Mouse (Mus musculus): Measurements from ENCODE around the gene Tmem254b. TPM values are rescaled to one million over a fixed set of nuclear protein-coding genes. Genes with fewer than 3 reads are reported as not detected.
A peak's percentile ranks its signal among the peaks of the same experiment; 100 is the strongest.
"Not testable (repeated sequence)": the region's sequence is repeated elsewhere in the genome, so short reads cannot be mapped to it uniquely, and the experiment has no call there.

Gene Tmem254b
- 34.7 and 38.1 TPM in 2 replicates for polyA plus RNA-seq (2015; fragmentation: Nextera tagmentation; extraction: Ambion mirVana)

GRCm38 (mm10) chr14:26206926-26207247 is at the start of gene Tmem254b:
Gene Tmem254b (minus strand): TSS chr14:26207041.
- peak; percentile 46; the same call in 1 of the 2 replicates for ATAC-seq (ENCODE audit: borderline replicate concordance, extremely low read depth, low FRiP score, low TSS enrichment)
- no CpG with 5 or more reads among the region's 10 CpGs for WGBS

GRCm38 (mm10) chr14:26237183-26237582 is 30.3 kb upstream of the Tmem254b start:
- not testable (repeated sequence) for H3K4me2 ChIP-seq; H3K4me1 ChIP-seq; ATAC-seq (ENCODE audit: borderline replicate concordance, extremely low read depth, low FRiP score, low TSS enrichment); H3K36me3 ChIP-seq; H3K27me3 ChIP-seq; H3K9me3 ChIP-seq; H3K4me3 ChIP-seq; H3K9ac ChIP-seq; H3K27ac ChIP-seq
- no CpG with 5 or more reads among the region's 2 CpGs for WGBS

More at GRCm38 (mm10) chr14:26206926-26207247, at the start of gene Tmem254b:
- H3K9me3 ChIP-seq, H3K4me2 ChIP-seq, H3K9ac ChIP-seq, H3K27me3 ChIP-seq, H3K4me3 ChIP-seq, H3K4me1 ChIP-seq, H3K27ac ChIP-seq, H3K36me3 ChIP-seq: not testable (repeated sequence)

- no CpG with 5 or more reads among the region's 5 CpGs for WGBS
- ATAC-seq (ENCODE audit: borderline replicate concordance, extremely low read depth, low FRiP score, low TSS enrichment); H3K27ac ChIP-seq; H3K9me3 ChIP-seq; H3K27me3 ChIP-seq; H3K4me1 ChIP-seq; H3K4me2 ChIP-seq; H3K4me3 ChIP-seq; H3K36me3 ChIP-seq; H3K9ac ChIP-seq: not testable (repeated sequence)
These were observed 9.6 kb upstream of the Tmem254b start for GRCm38 (mm10) chr14:26216233-26217000.

GRCm38 (mm10) chr14:26206197-26206925 is 480 bp downstream of the Tmem254b start:
- not testable (repeated sequence) for H3K27me3 ChIP-seq, H3K9me3 ChIP-seq, H3K9ac ChIP-seq, H3K4me2 ChIP-seq, H3K4me3 ChIP-seq, H3K36me3 ChIP-seq, H3K4me1 ChIP-seq, H3K27ac ChIP-seq
- WGBS: no CpG with 5 or more reads among the region's 44 CpGs
- ATAC-seq (ENCODE audit: borderline replicate concordance, extremely low read depth, low FRiP score, low TSS enrichment): peak; percentile 83

GRCm38 (mm10) chr14:26197851-26198250 is 9.0 kb downstream of the Tmem254b start:
- peak; percentile 65; the same call in 1 of the 2 replicates for ATAC-seq (ENCODE audit: borderline replicate concordance, extremely low read depth, low FRiP score, low TSS enrichment)
- not testable (repeated sequence) for H3K9me3 ChIP-seq, H3K27me3 ChIP-seq, H3K4me3 ChIP-seq, H3K9ac ChIP-seq, H3K36me3 ChIP-seq, H3K4me2 ChIP-seq, H3K4me1 ChIP-seq, H3K27ac ChIP-seq
- no CpG with 5 or more reads among the region's 3 CpGs for WGBS

- not testable (repeated sequence) for H3K4me1 ChIP-seq; H3K27me3 ChIP-seq; H3K27ac ChIP-seq; H3K9ac ChIP-seq; H3K4me2 ChIP-seq; ATAC-seq (ENCODE audit: borderline replicate concordance, extremely low read depth, low FRiP score, low TSS enrichment); H3K36me3 ChIP-seq; H3K9me3 ChIP-seq; H3K4me3 ChIP-seq
- WGBS: no CpG with 5 or more reads among the region's 8 CpGs
These were observed 18.5 kb downstream of the Tmem254b start for GRCm38 (mm10) chr14:26188361-26188760.

- H3K4me2 ChIP-seq; H3K4me3 ChIP-seq; H3K4me1 ChIP-seq; H3K9ac ChIP-seq; H3K27me3 ChIP-seq; ATAC-seq (ENCODE audit: borderline replicate concordance, extremely low read depth, low FRiP score, low TSS enrichment); H3K36me3 ChIP-seq; H3K27ac ChIP-seq; H3K9me3 ChIP-seq: not testable (repeated sequence)
- WGBS: no CpG with 5 or more reads among the region's 9 CpGs
These were observed 20.2 kb downstream of the Tmem254b start for GRCm38 (mm10) chr14:26186638-26187037.

- not testable (repeated sequence) for H3K27ac ChIP-seq; H3K4me3 ChIP-seq; H3K4me2 ChIP-seq; H3K36me3 ChIP-seq; H3K9ac ChIP-seq; H3K27me3 ChIP-seq; ATAC-seq (ENCODE audit: borderline replicate concordance, extremely low read depth, low FRiP score, low TSS enrichment); H3K9me3 ChIP-seq; H3K4me1 ChIP-seq
- no CpG with 5 or more reads among the region's 10 CpGs for WGBS
These were observed 24.5 kb downstream of the Tmem254b start, which contains the start of gene Plac9b for GRCm38 (mm10) chr14:26182380-26182779. Gene Plac9b (minus strand): TSS chr14:26182480.

- ATAC-seq (ENCODE audit: borderline replicate concordance, extremely low read depth, low FRiP score, low TSS enrichment): not testable (repeated sequence)
- no CpG with 5 or more reads among the region's 10 CpGs for WGBS
These were observed 25.2 kb downstream of the Tmem254b start for GRCm38 (mm10) chr14:26181660-26182059.

GRCm38 (mm10) chr14:26175028-26175427 is 31.8 kb downstream of the Tmem254b start:
- not testable (repeated sequence) for H3K4me3 ChIP-seq; H3K27ac ChIP-seq; H3K36me3 ChIP-seq; H3K9me3 ChIP-seq; H3K4me2 ChIP-seq; ATAC-seq (ENCODE audit: borderline replicate concordance, extremely low read depth, low FRiP score, low TSS enrichment); H3K27me3 ChIP-seq; H3K4me1 ChIP-seq; H3K9ac ChIP-seq
- no CpG with 5 or more reads among the region's 6 CpGs for WGBS

More at GRCm38 (mm10) chr14:26181660-26182059, 25.2 kb downstream of the Tmem254b start:
- H3K9ac ChIP-seq, H3K27ac ChIP-seq, H3K4me1 ChIP-seq, H3K36me3 ChIP-seq, H3K9me3 ChIP-seq, H3K27me3 ChIP-seq, H3K4me2 ChIP-seq, H3K4me3 ChIP-seq: not testable (repeated sequence)

- not testable (repeated sequence) for H3K36me3 ChIP-seq, H3K9me3 ChIP-seq, H3K27ac ChIP-seq, H3K27me3 ChIP-seq, H3K4me3 ChIP-seq, H3K9ac ChIP-seq, H3K4me2 ChIP-seq, H3K4me1 ChIP-seq
- WGBS: no CpG with 5 or more reads among the region's 3 CpGs
- ATAC-seq (ENCODE audit: borderline replicate concordance, extremely low read depth, low FRiP score, low TSS enrichment): 0 out of 2 replicates have a peak, but pooled peaks have one; percentile 23
These were observed 32.9 kb downstream of the Tmem254b start for GRCm38 (mm10) chr14:26173955-26174354.

GRCm38 (mm10) chr14:26165266-26165665 is 41.6 kb downstream of the Tmem254b start:
- ATAC-seq (ENCODE audit: borderline replicate concordance, extremely low read depth, low FRiP score, low TSS enrichment); H3K4me1 ChIP-seq; H3K4me2 ChIP-seq; H3K27ac ChIP-seq; H3K27me3 ChIP-seq; H3K36me3 ChIP-seq; H3K4me3 ChIP-seq; H3K9ac ChIP-seq; H3K9me3 ChIP-seq: not testable (repeated sequence)
- no CpG with 5 or more reads among the region's 12 CpGs for WGBS

Data from lung, embryonic 15.5 days (tissue).